Mouse (Mus musculus) 3T3-L1 (cell line): ENCODE data around the gene Vmn1r3.
"Not testable (repeated sequence)": the region's sequence is repeated elsewhere in the genome, so short reads cannot be mapped to it uniquely, and the experiment has no call there.

Experiments used
- DNase-seq: peaks from one replicate; pipeline ENCODE4 v3.0.0-alpha.2; 2015; ENCODE audit warnings: low read depth, low spot score

Vmn1r3 gene

DNA sequence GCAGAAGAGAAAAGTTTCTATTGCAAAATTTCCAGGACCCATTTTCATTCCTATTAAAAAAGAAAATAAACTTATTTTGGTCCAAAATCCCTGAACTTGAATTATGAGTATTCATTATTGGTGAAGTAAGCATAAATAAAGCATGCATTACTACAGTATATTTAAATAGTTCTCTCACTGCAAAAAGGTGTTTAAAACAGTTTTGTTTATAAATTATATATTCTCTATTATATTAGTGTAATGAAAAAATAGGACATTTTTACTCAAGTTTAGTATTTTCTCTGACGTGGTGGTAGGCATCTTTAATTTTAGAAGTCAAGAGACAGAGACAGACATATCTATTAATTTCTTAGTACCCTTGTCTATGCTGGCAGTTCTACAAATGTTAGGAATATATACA is at the start of gene Vmn1r3:
Vmn1r3 (minus strand) TSS at position 101 of the 400 bp plus-strand sequence.
- DNase-seq, result not testable (repeated sequence)

DNA sequence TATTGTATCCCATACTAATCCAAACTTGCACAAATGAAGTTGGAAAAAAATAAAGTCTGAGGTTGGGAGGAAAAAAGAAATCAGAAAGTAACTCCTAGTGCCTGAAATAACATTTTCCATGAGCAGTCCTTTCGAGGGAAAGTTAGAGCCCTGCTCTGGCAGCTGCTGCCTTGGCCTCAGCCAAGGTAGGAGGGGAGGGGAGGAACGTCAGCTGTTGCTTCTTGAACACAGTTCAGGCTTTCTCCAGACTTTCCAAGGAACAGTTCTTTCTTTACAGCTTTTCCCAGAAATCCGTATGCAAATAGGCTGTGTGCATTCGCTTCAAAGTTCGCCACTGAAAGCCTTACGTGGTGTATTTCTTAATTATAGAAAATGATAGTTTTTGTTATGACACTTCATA is 46.9 kb upstream of the Vmn1r3 start:
- DNase-seq, result no peak

DNA sequence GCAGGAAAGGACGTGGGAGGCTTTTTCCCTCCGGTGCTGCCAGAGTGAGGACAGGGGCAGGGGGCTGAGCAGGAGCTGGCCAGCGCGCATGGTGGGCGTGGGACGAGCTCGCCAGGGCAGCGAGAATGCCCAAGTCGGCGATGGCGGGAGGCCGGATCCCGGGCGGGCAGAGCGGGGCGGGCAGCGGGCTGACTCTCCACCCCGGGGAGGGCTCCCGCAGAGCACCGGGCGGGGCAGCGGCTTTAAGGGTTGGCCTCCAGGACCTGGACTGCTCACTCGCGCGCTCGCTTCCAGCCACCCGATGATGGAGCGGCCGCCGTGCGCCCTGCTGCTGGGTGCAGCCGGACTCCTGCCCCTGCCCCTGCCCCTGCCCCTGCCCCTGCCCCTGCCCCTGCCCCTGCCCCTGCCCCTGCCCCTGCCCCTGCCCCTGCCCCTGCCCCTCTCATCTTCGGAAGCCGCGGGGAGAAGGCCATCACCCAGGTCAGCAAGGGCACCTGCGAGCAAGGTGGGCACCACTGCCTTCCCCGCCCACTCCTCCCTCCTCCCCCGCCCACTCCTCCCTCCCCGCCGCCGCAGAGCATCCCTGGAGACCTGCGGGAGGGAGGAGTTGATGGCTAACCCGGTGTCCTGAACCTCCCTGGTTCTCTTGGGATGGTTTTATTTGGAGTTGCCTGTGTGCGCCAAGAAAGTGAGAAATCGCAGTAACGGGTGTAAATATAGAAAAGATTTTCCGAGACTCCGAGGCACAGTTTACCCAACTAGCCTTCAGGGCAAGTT is 45.9 kb upstream of the Vmn1r3 start:
- DNase-seq, result no peak

DNA sequence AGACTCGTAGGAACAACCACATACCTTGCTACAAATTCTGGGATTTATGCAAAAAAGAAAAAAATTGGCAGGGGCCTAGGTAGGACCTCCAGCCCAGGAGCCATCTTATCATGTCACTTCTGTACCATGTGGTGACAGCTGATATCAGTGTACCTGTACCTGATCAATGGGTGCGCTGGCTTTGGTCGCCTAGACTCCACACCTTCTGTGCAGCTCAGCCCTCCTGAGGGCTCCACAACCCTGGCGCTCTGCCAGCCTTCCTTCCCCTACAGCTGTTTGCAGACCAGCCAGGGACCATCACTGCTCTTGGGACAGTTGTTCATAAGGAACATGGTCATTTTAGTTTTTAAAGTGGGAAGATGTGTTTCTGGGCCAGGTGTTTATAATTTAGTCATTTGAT is 44.4 kb upstream of the Vmn1r3 start:
- DNase-seq, result no peak

DNA sequence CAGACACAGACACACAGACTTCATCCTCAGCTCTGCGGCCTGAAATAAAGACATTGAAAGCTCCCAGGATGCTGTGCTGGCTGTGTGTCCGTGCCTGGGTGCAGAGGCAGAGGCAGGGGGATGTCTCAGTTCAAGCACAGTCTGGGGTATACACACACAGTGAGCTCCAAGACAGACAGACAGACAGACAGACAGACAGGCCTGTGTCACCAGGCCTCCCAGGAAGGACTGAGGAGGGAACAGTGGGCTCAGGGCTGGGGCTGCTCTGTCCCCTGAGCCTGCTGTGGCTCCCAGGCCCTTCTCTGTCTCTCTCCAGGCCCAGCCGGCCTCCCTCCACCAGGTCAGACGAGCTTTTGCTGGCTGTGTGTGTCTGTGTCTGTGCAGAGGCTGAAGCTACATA is 43.3 kb upstream of the Vmn1r3 start:
- DNase-seq, result peak; percentile 15

DNA sequence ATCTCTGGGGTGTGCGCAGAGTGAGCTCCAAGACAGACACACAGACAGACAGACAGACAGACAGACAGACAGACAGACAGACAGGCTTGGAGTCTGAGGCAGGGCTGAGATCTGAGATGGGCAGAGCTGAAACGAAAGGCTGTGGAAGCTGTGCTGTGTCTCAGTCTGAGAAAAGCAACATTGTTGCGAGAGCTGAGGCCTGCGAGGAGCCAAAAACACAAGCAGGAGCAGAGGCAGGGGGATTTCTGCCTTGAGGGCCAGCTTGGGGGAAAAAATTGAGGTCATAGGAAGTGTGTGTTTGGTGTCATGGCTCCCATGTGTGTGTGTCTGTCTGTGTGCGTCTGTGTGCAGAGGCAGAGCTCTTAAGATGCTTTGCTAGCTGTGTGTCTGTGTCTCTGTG is 42.6 kb upstream of the Vmn1r3 start:
- DNase-seq, result no peak

DNA sequence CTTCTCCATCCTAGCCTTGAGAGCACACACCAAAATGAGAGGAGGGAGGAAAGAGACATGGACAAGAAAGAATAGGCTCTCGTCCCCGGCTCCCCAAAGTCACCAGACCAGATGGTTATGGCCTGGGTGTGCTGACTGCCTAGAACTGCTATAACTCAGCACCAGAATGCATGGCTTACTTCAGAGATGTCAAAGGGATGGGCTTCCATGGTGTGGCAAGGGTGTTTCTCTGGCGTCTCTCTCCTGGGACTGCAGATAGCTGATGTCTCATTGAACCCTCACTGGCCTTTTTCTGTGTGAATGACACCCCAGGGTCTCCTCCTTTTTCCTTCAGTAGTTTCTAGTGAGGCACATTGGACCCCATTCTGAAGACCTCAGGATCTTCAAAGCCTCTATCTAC is 41.3 kb upstream of the Vmn1r3 start:
- no peak for DNase-seq

DNA sequence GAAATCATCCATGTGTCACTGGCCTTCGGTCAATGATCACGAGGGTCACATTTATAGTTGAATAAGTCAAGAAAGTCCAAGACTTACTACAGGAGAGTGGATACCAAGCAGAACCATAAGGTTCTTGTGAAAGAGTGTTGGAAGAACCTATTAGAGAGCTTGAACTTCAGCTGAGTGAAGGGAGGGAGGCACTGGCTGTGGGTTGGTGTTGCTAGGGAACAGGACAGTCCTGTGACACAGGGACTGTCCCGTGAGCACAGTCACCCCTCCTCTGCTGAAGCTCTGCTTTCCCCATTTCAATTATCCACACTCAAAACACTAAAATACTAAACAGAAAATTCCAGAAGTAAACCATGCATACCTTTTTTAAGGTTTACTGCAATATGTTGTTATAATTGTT is 40.3 kb upstream of the Vmn1r3 start:
- not testable (repeated sequence) for DNase-seq

DNA sequence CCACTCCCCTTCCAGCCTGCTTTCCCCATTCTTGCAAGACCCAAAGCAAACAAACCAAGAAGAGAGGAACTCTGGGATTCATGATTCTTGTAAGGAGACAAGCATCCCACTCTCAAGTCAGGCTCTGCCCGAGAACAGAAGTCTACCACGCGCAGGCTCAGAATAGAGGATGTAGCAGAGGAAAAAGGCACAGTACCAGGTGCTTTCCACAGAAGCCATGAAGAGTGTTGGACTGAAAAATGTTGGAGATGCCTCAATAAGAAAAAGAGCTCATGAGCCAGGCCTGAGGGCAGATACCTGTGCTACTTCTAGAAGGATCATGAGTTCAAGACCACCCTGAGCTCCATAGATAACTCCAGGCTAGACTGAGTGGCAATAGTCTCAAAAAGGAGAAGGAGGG is 39.7 kb upstream of the Vmn1r3 start:
- DNase-seq, result not testable (repeated sequence)

DNA sequence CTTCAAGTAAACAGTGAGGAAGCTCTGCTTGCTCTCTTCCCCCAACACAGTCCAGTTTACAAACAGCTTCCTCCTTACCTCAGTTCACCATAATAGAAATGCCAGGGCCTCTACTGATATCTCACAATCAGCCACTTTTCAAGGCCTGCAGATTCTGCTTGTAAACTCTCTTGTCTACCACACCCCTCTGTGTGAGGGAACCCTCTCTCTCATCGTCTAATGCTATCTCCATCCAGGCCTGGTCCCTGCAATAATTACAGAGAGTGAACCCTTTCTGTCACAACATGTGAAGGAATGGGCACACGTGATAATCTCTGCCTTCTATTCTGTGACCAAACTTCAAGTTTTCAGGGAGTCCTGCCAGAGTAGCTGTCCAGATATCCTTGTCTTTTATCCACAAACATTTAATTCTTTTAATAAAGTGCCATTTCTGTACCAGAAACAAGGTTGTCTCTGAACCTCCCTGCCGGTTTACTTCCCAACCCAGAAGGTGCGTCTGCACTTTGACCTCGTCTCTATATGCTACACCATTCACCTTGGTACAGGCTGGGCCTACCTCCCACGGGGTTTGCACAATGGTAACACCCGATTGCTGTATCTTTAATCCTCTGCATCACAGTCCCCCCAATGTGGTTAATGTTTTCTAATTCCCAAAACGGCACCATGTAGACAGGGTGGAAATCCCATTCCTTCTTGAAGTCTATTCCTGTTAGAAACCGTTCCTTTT is 38.5 kb upstream of the Vmn1r3 start:
- DNase-seq, result not testable (repeated sequence)

DNA sequence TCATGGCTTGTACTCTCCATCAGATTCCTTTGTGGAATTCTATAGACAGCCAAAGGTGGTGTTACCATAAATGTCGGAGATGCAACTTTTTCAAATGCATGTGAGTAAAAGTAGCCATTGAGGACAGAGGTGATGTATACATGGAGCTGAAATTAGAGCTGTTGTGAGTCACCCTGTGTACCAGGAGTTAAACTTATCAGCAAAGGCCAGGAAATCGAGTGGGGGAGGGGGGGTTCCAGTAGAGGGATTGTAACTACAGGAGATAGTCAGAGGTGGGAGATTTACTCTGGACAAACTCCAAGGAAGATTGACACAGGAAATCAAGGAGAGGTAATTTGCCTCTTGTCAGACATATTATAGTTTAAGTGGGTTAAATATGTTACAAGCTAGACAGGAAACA is 31.2 kb upstream of the Vmn1r3 start:
- DNase-seq, result not testable (repeated sequence)

DNA sequence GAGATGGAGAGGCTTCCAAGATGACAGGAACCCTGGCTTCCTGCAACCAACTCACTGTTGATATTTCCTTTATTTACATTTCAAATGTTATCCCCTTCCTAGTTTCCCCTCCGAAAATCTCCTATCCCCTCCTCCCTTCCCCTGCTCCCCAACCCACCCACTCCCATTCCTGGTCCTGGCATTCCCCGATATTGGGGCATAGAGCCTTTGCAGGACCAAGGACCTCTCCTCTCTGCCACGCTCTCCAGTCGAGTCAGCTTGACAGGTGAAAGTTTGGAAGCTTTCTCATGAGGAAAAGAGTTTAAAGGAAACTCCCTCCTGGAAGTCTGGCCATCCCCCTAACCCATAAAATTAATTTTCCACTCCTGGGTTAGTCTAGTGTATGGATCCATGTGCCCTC is 28.2 kb upstream of the Vmn1r3 start:
- DNase-seq, result not testable (repeated sequence)

DNA sequence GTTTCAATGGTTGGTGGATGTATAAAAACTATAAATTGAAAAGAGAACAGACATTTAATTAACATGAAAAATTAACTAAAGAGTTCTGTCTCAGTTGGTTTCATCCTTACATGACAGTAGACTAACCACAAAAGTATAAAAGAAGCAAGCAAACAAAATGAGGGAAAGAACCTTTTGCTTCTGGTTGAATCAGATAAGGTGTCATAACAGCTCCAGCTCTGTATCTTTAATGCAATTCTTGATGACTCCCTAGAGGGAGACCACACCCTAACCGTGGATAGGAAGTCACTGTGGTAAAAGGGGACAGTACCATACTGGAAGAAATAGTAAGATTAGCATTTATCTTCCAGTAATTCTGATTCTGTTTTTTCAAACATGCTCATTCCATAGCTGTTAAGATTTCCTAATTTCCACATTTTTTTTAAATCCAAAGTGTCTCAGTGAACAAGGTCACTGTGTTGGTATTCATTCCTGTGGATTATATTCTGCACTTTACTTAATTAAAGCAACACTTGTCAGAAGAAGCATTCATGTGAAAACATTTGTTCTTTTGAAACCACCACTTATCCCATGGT is 24.6 kb upstream of the Vmn1r3 start:
- not testable (repeated sequence) for DNase-seq

DNA sequence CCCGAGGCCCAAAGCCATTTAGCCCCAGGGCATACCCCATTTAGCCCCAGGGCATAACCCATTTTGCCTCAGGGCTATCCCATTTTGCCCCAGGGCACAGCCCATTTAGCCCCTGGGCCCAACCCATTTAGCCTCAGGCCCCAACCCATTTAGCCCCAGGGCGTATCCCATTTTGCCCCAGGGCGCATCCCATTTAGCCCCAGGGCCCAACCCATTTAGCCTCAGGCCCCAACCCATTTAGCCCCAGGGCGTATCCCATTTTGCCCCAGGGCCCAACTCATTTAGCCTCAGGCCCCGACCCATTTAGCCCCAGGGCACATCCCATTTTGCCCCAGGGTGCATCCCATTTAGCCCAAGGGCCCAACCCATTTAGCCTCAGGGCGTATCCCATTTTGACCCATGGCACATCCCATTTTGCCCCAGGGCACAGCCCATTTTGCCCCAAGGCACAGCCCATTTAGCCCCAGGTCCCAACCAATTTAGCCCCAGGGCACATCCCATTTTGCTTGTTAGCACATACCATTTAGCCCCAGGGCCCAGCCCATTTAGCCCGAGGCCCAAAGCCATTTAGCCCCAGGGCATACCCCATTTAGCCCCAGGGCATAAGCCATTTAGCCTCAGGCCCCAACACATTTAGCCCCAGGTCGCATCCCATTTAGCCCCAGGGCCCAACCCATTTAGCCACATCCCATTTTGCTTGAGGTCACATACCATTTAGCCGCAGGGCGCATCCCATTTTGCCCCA is 8.2 kb downstream of the Vmn1r3 start:
- DNase-seq, result not testable (repeated sequence)

DNA sequence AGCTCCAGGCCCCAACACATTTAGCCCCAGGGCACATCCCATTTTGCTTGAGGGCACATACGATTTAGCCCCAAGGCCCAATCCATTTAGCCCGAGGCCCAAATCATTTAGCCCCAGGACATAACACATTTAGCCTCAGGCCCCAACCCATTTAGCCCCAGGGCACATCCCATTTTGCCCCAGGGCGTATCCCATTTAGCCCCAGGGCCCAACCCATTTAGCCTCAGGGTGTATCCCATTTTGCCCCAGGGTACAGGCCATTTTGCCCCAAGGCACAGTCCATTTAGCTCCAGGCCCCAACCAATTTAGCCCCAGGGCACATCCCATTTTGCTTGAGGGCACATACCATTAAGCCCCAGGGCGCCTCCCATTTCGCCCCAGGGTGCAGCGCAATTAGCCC is 9.0 kb downstream of the Vmn1r3 start:
- not testable (repeated sequence) for DNase-seq

DNA sequence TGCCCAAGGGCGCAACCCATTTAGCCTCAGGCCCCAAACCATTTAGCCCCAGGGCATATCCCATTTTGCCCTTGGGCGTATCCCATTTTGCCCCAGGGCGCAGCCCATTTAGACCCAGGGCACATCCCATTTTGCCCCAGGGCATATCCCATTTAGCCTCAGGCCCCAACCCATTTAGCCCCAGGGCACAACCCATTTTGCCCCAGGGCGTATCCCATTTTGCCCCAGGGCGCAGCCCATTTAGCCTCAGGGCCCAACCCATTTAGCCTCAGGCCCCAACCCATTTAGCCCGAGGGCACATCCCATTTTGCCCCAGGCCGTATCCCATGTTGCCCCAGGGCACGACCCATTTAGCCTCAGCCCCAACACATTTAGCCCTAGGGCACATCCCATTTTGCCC is 9.4 kb downstream of the Vmn1r3 start:
- not testable (repeated sequence) for DNase-seq

DNA sequence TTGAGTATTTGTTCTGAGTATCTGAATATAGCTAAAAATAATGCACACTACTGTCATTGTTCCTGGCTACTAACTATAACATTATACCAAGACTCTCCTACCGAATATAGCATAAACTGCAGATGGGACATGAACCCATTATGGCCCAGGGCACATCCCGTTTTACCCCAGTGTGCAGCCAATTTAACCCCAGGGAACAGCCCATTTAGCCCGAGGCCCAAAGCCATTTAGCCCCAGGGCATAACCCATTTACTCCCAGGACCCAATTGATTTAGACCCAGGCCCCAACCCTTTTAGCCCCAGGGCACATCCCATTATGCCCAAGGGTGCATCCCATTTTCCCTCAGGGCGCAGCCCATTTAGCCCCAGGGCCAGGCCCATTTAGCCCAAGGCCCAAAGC is 10.6 kb downstream of the Vmn1r3 start:
- DNase-seq, result not testable (repeated sequence)

DNA sequence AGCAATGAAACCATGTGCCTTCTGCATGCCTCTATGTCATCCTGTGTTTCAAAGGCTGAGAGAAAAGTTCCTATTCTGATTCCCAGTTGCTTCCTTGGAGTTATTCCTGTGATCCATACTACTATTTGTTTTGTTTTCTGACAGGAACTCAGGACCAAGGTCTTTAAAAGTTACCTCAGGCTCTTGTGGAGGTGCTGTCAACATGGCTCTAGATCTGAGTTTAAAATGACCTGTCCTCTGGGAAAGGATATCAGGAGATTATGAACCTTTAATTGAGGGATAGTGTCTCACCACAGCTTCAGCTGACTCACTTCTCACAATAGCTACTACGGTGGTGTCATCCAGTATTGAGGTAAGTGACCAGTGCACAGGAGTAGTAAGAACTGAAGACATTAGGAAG is 18.1 kb downstream of the Vmn1r3 start, which contains the start of gene Vmn1r2:
Vmn1r2 (plus strand) TSS at position 301 of the 400 bp plus-strand sequence.
- not testable (repeated sequence) for DNase-seq

DNA sequence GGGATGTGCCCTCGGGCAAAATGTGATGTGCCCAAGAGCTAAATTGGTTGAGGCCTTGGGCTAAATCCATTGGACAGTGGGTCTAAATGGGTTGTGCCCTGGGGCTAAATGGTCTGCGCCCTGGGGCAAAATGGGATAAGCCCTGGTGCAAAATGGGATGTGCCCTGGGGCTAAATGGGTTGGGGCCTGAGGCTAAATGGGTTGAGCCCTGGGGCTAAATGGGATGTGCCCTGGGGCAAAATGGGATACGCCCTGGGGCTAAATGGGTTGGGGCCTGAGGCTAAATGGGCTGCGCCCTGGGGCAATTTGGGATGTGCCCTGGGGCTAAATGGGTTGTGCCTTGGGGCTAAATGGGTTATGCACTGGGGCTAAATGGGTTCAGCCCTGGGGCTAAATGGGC is 20.1 kb downstream of the Vmn1r3 start:
- DNase-seq, result no peak

DNA sequence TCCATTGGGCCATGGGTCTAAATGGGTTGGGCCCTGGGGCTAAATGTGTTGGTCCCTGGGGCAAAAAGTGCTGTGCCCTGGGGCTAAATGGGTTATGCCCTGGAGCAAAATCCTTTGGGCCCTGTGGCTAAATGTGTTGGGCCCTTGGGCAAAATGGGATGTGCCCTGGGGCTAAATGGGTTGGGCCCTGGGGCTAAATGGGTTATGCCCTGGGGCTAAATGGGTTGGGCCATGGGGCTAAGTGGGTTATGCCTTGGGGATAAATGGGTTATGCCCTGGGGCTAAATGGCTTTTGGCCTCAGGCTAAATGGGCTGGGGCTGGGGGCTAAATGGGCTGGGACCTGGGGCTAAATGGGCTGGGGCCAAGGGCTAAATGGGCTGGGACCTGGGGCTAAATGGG is 20.7 kb downstream of the Vmn1r3 start:
- not testable (repeated sequence) for DNase-seq

DNA sequence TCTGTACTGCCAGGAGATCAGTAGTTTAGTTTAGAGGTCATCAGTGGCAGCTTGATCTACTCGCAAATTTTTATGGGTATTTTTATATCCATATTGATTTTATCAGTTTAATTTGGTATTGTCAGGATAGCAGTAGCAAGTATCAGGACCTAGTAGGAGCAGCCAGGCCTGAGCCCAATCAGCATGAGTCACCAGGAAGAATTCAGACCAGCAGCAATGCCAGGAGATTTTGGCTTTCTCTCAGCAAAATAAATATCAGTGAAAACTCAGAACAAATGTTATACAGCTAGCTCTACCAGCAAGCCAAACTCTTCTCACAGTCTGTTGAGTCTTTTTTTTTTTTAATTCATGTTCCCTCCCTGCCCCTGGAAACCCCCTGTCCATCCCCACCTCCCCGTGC is 31.8 kb downstream of the Vmn1r3 start:
- DNase-seq, result peak; percentile 62

DNA sequence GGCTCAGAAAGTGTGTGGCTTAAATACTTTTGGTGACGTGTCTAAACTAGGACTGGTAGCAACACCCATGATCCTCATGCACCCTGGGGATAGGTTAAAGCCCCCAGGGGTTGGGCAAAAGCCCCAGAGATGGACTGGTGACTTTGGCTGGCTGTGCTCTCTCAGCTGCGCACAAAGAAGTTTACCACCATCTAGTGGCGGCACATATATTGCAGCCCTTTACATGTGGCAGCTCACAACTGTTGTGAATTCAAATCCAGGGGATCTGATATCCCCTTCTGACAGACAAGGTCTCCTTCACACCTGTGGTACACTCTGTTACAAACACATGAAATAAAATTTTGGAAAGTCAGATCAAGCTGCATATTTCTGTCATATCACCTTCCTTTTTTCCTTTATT is 37.2 kb downstream of the Vmn1r3 start:
- not testable (repeated sequence) for DNase-seq
